Mouse (Mus musculus): ENCODE results near the gene Asb3. TPM values are rescaled to one million over a fixed set of nuclear protein-coding genes. Genes with fewer than 3 reads are reported as not detected.

Asb3 gene
- polyA plus RNA-seq, 1 experiment from 2014 or later: 12.6 TPM

Other genes with a start within 250 kb of the Asb3 start
- not detected for gene Acyp2, start 235.8 kb upstream of the Asb3 start, polyA plus RNA-seq (2021)
- gene Psme4, start 113.7 kb upstream of the Asb3 start, polyA plus RNA-seq (2021): 36.4 TPM
- 0.09 TPM for gene Gpr75, start 58 bp upstream of the Asb3 start, polyA plus RNA-seq (2021)
- 85.4 TPM for gene Erlec1, start 68.9 kb downstream of the Asb3 start, polyA plus RNA-seq (2021)
- 16.9 TPM for gene Chac2, start 100.9 kb downstream of the Asb3 start, polyA plus RNA-seq (2021)

All from Patski (cell line).